Mouse (Mus musculus): Measurements from ENCODE around the gene C2cd3. TPM values are rescaled to one million over a fixed set of nuclear protein-coding genes. Genes with fewer than 3 reads are reported as not detected.

The C2cd3 gene
- total RNA-seq (2014; rRNA removed) = 18.2 and 18.3 TPM in 2 replicates
- polyA plus RNA-seq (2015; fragmentation: Nextera tagmentation; extraction: Ambion mirVana) = 9.2 and 9.8 TPM in 2 replicates

DNA sequence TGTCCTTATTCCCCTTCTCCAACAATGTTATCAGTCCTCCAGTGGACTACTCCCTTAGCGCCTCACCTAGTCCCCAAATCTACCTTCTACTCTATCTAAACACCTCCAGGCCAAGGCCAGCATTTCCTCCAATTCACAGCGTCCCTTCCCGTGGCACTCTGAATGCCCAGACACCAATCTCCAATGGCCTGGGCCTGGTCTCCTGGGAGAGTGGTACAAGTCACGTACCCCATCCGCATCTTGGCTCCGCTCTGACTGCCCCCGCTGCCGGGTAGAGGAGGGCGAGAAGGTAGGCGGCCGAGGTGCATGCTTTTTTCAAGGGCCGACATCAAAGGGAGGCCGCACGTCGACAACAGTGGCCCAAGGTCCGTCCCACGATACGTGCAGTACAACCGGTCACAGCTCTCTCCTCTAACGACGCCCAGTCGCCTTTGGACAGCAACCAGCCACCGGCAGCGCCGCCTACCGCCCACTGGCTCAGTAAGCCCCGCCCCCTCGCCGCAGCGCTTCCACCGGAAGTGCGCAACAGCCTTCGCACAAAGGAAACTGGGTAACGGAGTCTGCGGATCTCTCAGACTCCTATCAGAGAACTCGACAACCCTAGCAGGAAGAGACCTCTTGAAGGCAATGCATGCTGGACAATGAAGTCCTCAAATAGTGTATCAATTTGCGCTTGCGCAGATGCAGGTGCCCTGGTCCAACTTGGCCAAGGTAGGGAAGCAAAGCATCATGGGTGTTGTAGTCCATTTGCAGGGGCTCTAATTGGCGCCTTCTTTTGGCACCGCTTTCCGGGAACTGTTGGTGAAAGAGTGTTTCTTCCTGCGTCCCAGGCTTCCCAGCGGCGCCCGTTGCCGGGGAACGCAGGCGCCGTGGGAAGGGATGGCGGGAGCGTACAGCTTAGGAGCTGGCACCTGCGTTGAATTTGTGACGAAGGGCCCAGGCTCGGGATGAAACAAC, at the start of gene C2cd3, which contains the start of gene Ppme1:
C2cd3 (plus strand) TSS at position 739 of the 957 bp plus-strand sequence.
Ppme1 (minus strand) TSS at position 813 of the 957 bp plus-strand sequence.
- WGBS = under 1% methylated on average over 54 of the region's 54 CpGs

DNA sequence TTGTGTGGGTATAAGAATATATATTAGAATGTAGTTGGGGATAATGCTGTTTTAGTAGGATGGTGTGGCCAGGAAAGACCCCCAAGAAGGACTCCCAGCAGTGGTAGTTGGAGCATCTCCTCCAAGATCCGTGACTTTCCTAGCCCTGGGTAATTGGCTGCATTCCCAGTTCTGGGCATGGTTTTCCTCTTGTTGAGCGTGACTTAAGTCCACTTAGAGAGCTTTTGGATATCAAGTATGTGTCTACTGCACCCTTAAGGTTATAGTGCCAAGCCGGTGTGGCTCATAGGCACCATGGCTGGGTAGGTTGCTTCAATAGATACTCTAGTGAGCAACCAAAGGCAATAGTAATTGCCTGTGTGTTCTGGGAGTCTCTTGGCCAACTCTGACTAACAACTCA, 48.3 kb upstream of the C2cd3 start:
- Histone ChIP-seq H3K9me3 (ENCODE audit: low read length) (no peaks in the 10 kb centered on the region), H3K27me3 (ENCODE audit: insufficient read depth, low read length) (no peaks in the 10 kb centered on the region), H3K9ac (replicated peaks; ENCODE audit: low read length) (no peak overlapping the region), H3K4me3 (ENCODE audit: low read length) (no peak overlapping the region), H3K27ac (no peak overlapping the region), H3K36me3 (ENCODE audit: insufficient read depth, low read length) (peaks cover 7% of the 10 kb centered on the region; the same call in 1 of the 2 replicates), H3K4me2 (ENCODE audit: low read depth, low read length) (no peak overlapping the region), H3K4me1 (ENCODE audit: insufficient read depth, low read length) (no peaks in the 10 kb centered on the region)
- ATAC-seq (no peak), DNase-seq (ENCODE audit: low spot score) (no peak)
- TF ChIP-seq CTCF (IDR thresholded peaks at IDR 0.05; ENCODE audit: low read depth) = no peak
- WGBS = 73% methylated on average over 3 of the region's 3 CpGs

More for the DNA sequence above, at the start of gene C2cd3, which contains the start of gene Ppme1:
- no peaks in the 10 kb centered on the region for H3K9me3 ChIP-seq (ENCODE audit: low read length)
- H3K4me2 ChIP-seq (ENCODE audit: low read depth, low read length) = peak within 1 kb of the TSS; percentile 68
- H3K9ac ChIP-seq (replicated peaks; ENCODE audit: low read length) = peak within 1 kb of the TSS; percentile 84
- peaks cover 20% of the 10 kb centered on the region for H3K4me1 ChIP-seq (ENCODE audit: insufficient read depth, low read length)
- no peaks in the 10 kb centered on the region for H3K27me3 ChIP-seq (ENCODE audit: insufficient read depth, low read length)
- H3K4me3 ChIP-seq (ENCODE audit: low read length) = peak within 1 kb of the TSS; percentile 63
- H3K27ac ChIP-seq = peak within 1 kb of the TSS; percentile 85
- DNase-seq (ENCODE audit: low spot score) (peak; percentile 100), ATAC-seq (peak; percentile 99)
- no peaks in the 10 kb centered on the region; the same call in 1 of the 2 replicates for H3K36me3 ChIP-seq (ENCODE audit: insufficient read depth, low read length)
- peak; percentile 81 for TF ChIP-seq CTCF (IDR thresholded peaks at IDR 0.05; ENCODE audit: low read depth)

DNA sequence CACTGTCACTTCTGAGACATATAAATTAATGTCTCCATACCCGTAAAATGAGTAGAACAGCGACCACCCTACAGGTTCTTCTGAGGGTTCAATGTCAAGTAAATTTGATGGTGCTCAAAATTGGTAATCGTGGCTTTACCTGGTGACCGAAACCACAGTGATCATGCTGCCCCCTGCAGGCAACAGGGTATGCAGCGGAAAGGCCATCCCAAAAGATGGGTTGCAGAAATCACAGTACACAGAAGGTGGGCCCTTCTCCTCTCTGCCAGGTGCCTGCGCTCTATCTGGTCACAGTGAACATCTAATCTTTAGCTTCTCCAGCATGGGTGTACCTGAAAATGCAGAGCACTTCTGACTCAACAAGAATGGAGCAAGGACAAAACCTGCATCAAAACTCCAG, 46.6 kb upstream of the C2cd3 start:
- no peak overlapping the region for H3K4me2 ChIP-seq (ENCODE audit: low read depth, low read length)
- H3K4me1 ChIP-seq (ENCODE audit: insufficient read depth, low read length) = no peaks in the 10 kb centered on the region
- no peaks in the 10 kb centered on the region for H3K27me3 ChIP-seq (ENCODE audit: insufficient read depth, low read length)
- peaks cover 13% of the 10 kb centered on the region; the same call in 1 of the 2 replicates for H3K36me3 ChIP-seq (ENCODE audit: insufficient read depth, low read length)
- 68% methylated on average over 6 of the region's 6 CpGs for WGBS
- no peak overlapping the region for H3K9ac ChIP-seq (replicated peaks; ENCODE audit: low read length)
- H3K9me3 ChIP-seq (ENCODE audit: low read length) = no peaks in the 10 kb centered on the region
- H3K4me3 ChIP-seq (ENCODE audit: low read length) = no peak overlapping the region
- ATAC-seq (no peak), DNase-seq (ENCODE audit: low spot score) (peak; percentile 73)
- H3K27ac ChIP-seq = no peak overlapping the region
- TF ChIP-seq CTCF (IDR thresholded peaks at IDR 0.05; ENCODE audit: low read depth) = peak; percentile 85

DNA sequence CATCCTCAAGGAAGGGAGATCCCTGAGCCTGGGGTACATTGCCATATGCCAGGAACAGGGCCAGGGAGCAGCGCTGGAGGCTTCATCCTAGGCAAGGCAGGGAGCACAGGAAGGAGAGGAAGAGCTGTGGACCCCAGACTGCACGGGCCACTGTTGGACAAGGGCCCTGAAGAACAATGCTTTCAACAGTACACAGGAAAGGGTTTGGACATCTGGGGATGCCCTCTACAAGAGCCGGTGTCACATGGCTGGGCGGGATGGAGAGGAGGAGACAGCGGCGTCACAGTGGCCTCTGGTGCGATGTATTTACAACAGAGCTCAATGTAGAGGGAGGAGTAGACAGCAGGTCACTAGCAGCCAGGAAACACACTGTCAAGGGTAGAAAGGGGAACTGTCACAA, 44.5 kb upstream of the C2cd3 start:
- no peaks in the 10 kb centered on the region for H3K27me3 ChIP-seq (ENCODE audit: insufficient read depth, low read length)
- DNase-seq (ENCODE audit: low spot score) (no peak), ATAC-seq (no peak)
- no peak overlapping the region for H3K4me3 ChIP-seq (ENCODE audit: low read length)
- TF ChIP-seq CTCF (IDR thresholded peaks at IDR 0.05; ENCODE audit: low read depth) = no peak
- no peaks in the 10 kb centered on the region for H3K9me3 ChIP-seq (ENCODE audit: low read length)
- no peaks in the 10 kb centered on the region for H3K4me1 ChIP-seq (ENCODE audit: insufficient read depth, low read length)
- peaks cover 26% of the 10 kb centered on the region; the same call in 1 of the 2 replicates for H3K36me3 ChIP-seq (ENCODE audit: insufficient read depth, low read length)
- H3K27ac ChIP-seq = no peak overlapping the region
- no peak overlapping the region for H3K4me2 ChIP-seq (ENCODE audit: low read depth, low read length)
- no peak overlapping the region for H3K9ac ChIP-seq (replicated peaks; ENCODE audit: low read length)
- WGBS = 86% methylated on average over 7 of the region's 7 CpGs

DNA sequence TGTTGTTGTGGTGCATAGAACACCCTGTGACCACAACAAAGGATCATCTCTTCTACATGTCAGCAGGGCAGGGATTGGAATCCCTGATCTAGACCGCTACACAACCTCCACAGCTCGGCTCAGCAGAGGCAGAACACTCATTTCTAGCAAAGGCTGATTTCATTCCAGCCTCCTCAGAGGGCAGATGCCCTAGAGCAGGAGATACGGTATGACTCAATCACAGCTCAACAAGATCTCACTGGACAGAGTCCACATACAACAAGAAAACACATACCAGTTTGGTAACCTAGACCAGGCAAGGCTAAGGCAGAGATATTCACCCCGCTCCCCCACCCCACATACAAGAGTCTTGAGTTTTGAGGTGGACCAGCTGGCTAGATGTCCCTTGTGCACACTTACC, 43.4 kb upstream of the C2cd3 start:
- Histone ChIP-seq H3K27me3 (ENCODE audit: insufficient read depth, low read length) (no peaks in the 10 kb centered on the region), H3K4me3 (ENCODE audit: low read length) (no peak overlapping the region), H3K4me2 (ENCODE audit: low read depth, low read length) (no peak overlapping the region), H3K9ac (replicated peaks; ENCODE audit: low read length) (no peak overlapping the region), H3K4me1 (ENCODE audit: insufficient read depth, low read length) (no peaks in the 10 kb centered on the region), H3K36me3 (ENCODE audit: insufficient read depth, low read length) (peaks cover 32% of the 10 kb centered on the region; the same call in 1 of the 2 replicates), H3K9me3 (ENCODE audit: low read length) (no peaks in the 10 kb centered on the region), H3K27ac (no peak overlapping the region)
- no peak for ATAC-seq
- DNase-seq (ENCODE audit: low spot score) = no peak
- 85% methylated on average over 4 of the region's 4 CpGs for WGBS
- no peak for TF ChIP-seq CTCF (IDR thresholded peaks at IDR 0.05; ENCODE audit: low read depth)

DNA sequence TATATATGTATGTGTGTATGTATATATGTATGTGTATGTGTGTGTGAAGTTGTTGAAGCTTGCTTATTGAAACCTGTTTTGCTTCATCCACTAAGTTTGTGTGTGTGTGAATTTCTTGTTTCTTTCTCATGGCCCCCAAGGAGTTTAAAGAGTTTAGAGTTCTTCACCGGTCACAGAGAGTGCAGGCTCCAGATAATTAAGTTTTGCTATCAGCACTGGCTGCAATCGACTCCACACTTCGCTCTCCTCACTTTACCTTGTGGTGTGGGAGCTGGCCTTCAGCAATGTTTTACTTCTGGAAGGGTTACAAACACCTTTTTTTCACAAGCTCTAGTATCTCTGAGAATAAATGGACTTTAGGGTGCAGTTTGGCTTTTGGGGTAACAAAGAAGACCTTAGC, 40.8 kb upstream of the C2cd3 start:
- no peak overlapping the region for H3K4me2 ChIP-seq (ENCODE audit: low read depth, low read length)
- ATAC-seq (no peak), DNase-seq (ENCODE audit: low spot score) (no peak)
- WGBS = 92% methylated on average over 3 of the region's 3 CpGs
- H3K27me3 ChIP-seq (ENCODE audit: insufficient read depth, low read length) = no peaks in the 10 kb centered on the region
- peaks cover 54% of the 10 kb centered on the region for H3K36me3 ChIP-seq (ENCODE audit: insufficient read depth, low read length)
- H3K4me1 ChIP-seq (ENCODE audit: insufficient read depth, low read length) = no peaks in the 10 kb centered on the region
- H3K27ac ChIP-seq = no peak overlapping the region
- no peak overlapping the region for H3K4me3 ChIP-seq (ENCODE audit: low read length)
- H3K9ac ChIP-seq (replicated peaks; ENCODE audit: low read length) = no peak overlapping the region
- H3K9me3 ChIP-seq (ENCODE audit: low read length) = no peaks in the 10 kb centered on the region
- TF ChIP-seq CTCF (IDR thresholded peaks at IDR 0.05; ENCODE audit: low read depth) = no peak
